Mouse (Mus musculus): ENCODE data around the gene Igfbp6.

- TF ChIP-seq POLR2A (IDR thresholded peaks at IDR 0.05; ENCODE audit: control insufficient read depth, low read depth, low read length) = no peak
- TF ChIP-seq CTCF (IDR thresholded peaks at IDR 0.05; ENCODE audit: control insufficient read depth, insufficient read depth, insufficient replicate concordance, low read depth, low read length) = no peak
Measured at GRCm38 (mm10) chr15:102183076-102183475, 38.9 kb downstream of the Igfbp6 start.
